Mouse (Mus musculus) cortical plate, adult 2 months (tissue): ENCODE results near the gene Pawr. TPM values are rescaled to one million over a fixed set of nuclear protein-coding genes. Genes with fewer than 3 reads are reported as not detected.

Experiments
- H3K27ac ChIP-seq: fragments of 200-500 bp; 2 replicates; pipeline ENCODE4 v1.5.1; 2012; ENCODE audit warnings: low read length, control low read depth, inconsistent platforms; ENCODE audit not compliant: insufficient read depth
- H3K4me1 ChIP-seq: fragments of 200-500 bp; 2 replicates; pipeline ENCODE4 v1.6.1; 2011; ENCODE audit warnings: low read length; ENCODE audit not compliant: control insufficient read depth, insufficient read depth
- H3K4me3 ChIP-seq: fragments of 200-500 bp; 2 replicates; pipeline ENCODE4 v1.5.1; 2011; ENCODE audit warnings: mild to moderate bottlenecking, low read length, control low read depth; ENCODE audit not compliant: insufficient read depth
- CTCF ChIP-seq: fragments of 200-500 bp; IDR thresholded peaks from 2 replicates; pipeline ENCODE4 v1.5.1; 2011; ENCODE audit warnings: mild to moderate bottlenecking, control low read depth, low read length; ENCODE audit not compliant: insufficient read depth; ENCODE audit errors: extremely low read depth
- POLR2A ChIP-seq: fragments of 200-500 bp; IDR thresholded peaks from 2 replicates; pipeline ENCODE4 v1.6.1; 2011; ENCODE audit warnings: mild to moderate bottlenecking, low read length, control low read depth; ENCODE audit not compliant: insufficient read depth; ENCODE audit errors: extremely low read depth
- polyA plus RNA-seq: library from polyadenylated mRNA; depleted of rRNA; stranded (reverse); fragments of >200 nt; gene quantifications from 2 replicates; pipeline ENCODE4 v1.2.3, GENCODE M21; 2012

Pawr gene
- polyA plus RNA-seq, 1 experiment, result 2.8 TPM

- Histone ChIP-seq H3K4me1 (no peaks in the 10 kb centered on the region), H3K27ac (no peak overlapping the region), H3K4me3 (no peak overlapping the region)
- TF ChIP-seq CTCF (no peak), POLR2A (no peak)
Observed at GRCm38 (mm10) chr10:108291688-108292471, 40.0 kb upstream of the Pawr start.

- TF ChIP-seq POLR2A (no peak), CTCF (no peak)
- no peaks in the 10 kb centered on the region for H3K4me1 ChIP-seq
- no peak overlapping the region for H3K27ac ChIP-seq
- no peak overlapping the region for H3K4me3 ChIP-seq
Observed at GRCm38 (mm10) chr10:108292651-108293050, 39.3 kb upstream of the Pawr start.

- no peak overlapping the region for H3K27ac ChIP-seq
- no peaks in the 10 kb centered on the region for H3K4me1 ChIP-seq
- no peak overlapping the region for H3K4me3 ChIP-seq
- TF ChIP-seq CTCF (no peak), POLR2A (no peak)
Observed at GRCm38 (mm10) chr10:108293620-108294195, 38.2 kb upstream of the Pawr start.

GRCm38 (mm10) chr10:108294766-108295165, 37.2 kb upstream of the Pawr start:
- TF ChIP-seq POLR2A (no peak), CTCF (no peak)
- no peak overlapping the region for H3K4me3 ChIP-seq
- H3K27ac ChIP-seq, result no peak overlapping the region
- H3K4me1 ChIP-seq, result no peaks in the 10 kb centered on the region

DNA sequence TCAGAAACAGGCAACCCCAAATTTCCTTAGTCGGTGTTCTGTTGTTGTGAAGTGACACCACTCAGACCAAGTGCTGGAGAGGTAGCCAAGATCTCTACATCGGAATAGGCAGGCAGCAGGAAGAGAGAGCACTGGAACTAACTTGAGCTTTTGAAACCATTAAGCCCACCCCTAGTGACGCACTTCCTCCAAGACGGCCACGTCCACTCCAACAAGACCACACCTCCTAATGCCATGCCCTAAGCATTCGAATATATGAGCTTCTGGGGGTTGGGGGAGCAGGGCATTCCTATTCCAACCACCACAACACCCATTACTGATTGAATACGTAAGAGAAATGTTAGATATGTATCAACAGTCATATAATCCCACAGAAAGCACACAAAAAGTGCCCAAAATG, 35.5 kb upstream of the Pawr start:
- H3K4me1 ChIP-seq, result no peaks in the 10 kb centered on the region
- TF ChIP-seq CTCF (no peak), POLR2A (no peak)
- H3K27ac ChIP-seq, result no peak overlapping the region
- no peak overlapping the region for H3K4me3 ChIP-seq

DNA sequence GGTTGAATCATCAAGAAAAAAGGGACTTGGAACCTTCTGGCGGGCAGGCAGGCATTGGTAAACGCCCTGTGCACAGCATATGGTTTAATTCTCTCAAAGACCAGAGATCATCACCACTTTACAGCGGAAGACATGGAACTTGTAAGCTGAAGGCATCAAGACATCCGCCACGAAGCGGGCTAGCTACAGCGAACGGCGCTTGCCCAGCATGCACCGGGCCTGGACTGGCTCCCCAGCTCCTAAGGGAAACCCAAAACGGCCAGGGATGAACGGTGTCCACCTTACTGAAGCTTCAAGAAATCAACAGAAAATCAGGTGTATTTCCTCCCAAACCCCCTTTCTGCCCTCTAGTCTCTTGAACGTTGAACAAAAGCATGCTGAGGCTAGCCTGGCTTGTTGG, 33.7 kb upstream of the Pawr start:
- Histone ChIP-seq H3K4me3 (no peak overlapping the region), H3K4me1 (no peaks in the 10 kb centered on the region), H3K27ac (no peak overlapping the region)
- TF ChIP-seq CTCF, result no peak

DNA sequence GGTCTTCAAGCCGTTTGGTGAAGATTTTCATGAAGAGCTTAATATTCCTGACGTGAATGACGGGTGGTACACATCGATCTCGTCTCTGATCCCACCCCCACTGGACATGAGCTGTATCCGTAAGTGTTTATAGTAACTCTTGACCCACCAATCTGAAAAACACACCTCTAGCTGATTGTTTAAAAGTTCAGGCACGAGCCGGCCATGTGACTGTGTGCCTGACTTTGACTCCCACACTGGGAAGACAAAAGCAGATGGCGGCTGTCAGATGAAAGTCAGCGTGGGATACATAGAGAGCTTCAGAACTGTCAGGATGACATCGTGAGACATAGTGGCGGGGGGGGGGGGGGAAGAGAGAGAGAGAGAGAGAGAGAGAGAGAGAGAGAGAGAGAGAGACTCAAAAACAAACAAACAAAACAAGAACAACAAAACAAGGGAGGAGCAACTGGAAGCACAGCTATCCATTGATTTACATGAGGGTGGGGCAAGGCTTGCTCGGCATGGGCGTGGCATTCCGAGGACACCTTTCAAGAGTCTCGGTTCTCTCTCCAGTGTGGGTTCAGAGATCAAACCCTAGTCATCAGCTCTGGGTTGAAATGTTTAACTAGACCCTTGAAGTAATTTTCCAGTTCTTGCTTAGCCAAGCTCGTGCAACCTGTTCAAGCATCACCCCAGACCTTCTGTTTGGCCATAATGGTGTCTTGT, 32.9 kb upstream of the Pawr start:
- Histone ChIP-seq H3K4me3 (no peak overlapping the region), H3K27ac (no peak overlapping the region), H3K4me1 (no peaks in the 10 kb centered on the region)
- TF ChIP-seq POLR2A, result no peak
- no peak for TF ChIP-seq CTCF

- Histone ChIP-seq H3K4me3 (no peak overlapping the region), H3K4me1 (no peaks in the 10 kb centered on the region), H3K27ac (no peak overlapping the region)
- TF ChIP-seq CTCF (no peak), POLR2A (no peak)
Observed at GRCm38 (mm10) chr10:108299828-108300227, 32.1 kb upstream of the Pawr start.

- H3K4me1 ChIP-seq, result no peaks in the 10 kb centered on the region
- TF ChIP-seq CTCF (peak; percentile 78), POLR2A (no peak)
- no peak overlapping the region for H3K27ac ChIP-seq
- H3K4me3 ChIP-seq, result no peak overlapping the region
Observed at GRCm38 (mm10) chr10:108300843-108301242, 31.1 kb upstream of the Pawr start.

- Histone ChIP-seq H3K4me3 (no peak overlapping the region), H3K4me1 (no peaks in the 10 kb centered on the region), H3K27ac (no peak overlapping the region)
- TF ChIP-seq POLR2A (no peak), CTCF (no peak)
Observed at GRCm38 (mm10) chr10:108307772-108308171, 24.1 kb upstream of the Pawr start.
